Mouse (Mus musculus): ENCODE data around the gene Rab8a. TPM values are rescaled to one million over a fixed set of nuclear protein-coding genes. Genes with fewer than 3 reads are reported as not detected.

Rab8a gene
- polyA plus RNA-seq, 1 experiment from 2014 or later: 57.3 TPM

DNA sequence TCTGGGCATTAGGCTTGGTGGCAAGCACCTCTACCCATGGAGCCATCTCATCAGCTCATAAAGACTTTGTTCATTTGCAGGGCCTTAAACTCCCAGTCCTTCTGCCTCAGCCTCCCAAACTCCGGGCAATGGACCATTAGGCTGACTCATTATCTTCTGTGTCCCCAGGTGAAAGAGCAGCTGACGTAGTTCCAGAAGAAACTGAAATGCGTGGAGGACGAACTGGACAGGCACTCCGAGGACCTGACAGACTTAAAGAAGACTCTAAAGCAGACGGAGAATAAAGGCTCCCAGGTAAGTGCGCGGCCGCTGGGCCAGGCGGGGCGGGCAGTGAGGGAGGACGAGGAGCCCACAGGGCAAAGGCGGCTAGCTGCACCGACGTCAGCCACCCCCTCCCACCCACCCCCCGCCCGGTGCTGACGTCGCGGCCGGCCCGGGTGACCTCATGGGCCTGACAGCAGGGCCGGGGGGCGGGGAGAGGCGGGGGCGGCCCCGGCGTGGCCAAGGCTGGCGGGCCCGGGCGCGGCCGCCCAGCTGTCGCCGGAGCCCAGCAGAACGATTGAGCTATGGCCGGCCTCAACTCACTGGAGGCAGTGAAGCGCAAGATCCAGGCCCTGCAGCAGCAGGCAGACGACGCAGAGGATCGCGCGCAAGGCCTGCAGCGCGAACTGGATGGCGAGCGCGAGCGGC lies 26.1 kb upstream of the Rab8a start, which contains the start of gene Tpm4:
Gene Tpm4 (plus strand): TSS at position 220 of the 690 bp plus-strand sequence.
- WGBS (ENCODE audit: insufficient replicate concordance): 5% methylated on average over 26 of the region's 49 CpGs
- H3K9me3 ChIP-seq (ENCODE audit: low read length): no peaks in the 10 kb centered on the region
- peak within 1 kb of the TSS; percentile 90 for H3K27ac ChIP-seq (ENCODE audit: low read depth)
- peak within 1 kb of the TSS; percentile 70 for H3K4me3 ChIP-seq (ENCODE audit: low read depth, low read length)
- peak within 1 kb of the TSS; percentile 78 for H3K4me2 ChIP-seq (ENCODE audit: low read depth, low read length)
- ATAC-seq: peak; percentile 85
- H3K27me3 ChIP-seq (ENCODE audit: insufficient read depth, low read length): 0 out of 2 replicates have a peak, but pooled peaks cover 9% of the 10 kb centered on the region
- TF ChIP-seq EP300 (IDR thresholded peaks at IDR 0.05; ENCODE audit: low read depth) (no peak), CTCF (IDR thresholded peaks at IDR 0.05; ENCODE audit: low read depth) (no peak)
- peaks cover 21% of the 10 kb centered on the region for H3K4me1 ChIP-seq (ENCODE audit: insufficient read depth)
- DNase-seq: peak; percentile 79
- peak within 1 kb of the TSS; percentile 76 for H3K9ac ChIP-seq (replicated peaks)
- H3K36me3 ChIP-seq (replicated peaks; ENCODE audit: insufficient read depth, low read length): peaks cover 14% of the 10 kb centered on the region

DNA sequence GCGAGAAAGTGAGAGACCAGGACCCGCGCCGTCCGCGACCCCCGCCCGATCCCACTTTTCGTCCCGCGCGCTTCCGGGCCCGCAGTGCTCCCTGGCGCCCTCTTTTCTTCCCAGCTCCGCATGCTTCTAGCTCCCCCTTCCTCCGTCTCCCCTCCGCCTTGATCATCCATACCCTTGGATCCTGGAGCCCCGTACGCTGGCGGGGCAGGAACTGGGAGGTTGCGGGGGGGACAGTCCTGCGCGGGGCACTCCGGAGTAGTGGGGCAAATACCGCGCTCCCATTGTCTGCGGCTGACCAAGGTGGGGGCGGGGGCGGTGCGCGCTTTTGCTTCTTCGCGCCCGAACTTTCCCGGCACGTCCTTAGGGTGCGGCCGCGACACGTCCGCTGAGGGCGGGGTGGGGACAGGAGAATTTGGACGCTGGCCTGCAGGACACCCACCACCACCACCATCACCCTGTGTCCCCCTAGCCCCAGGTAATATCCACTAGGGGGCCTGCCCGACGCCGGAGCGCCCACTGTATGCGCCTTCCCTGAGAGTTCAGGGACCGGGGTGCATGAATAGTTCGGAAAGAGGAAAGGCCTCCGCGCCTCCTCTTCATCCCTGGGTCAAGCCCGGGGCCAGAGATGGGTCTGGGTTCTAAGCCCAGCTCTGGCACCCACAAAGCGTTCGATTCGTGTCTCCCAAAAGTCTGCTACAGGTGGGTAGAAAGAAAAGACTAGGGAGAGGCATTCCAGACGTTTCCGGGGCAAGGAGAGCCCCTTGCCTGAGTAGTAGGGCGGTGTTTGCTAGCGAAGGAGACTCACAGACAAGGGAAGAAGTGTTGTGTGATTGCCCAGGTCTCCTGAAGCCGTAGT lies 25.3 kb upstream of the Rab8a start:
- H3K4me2 ChIP-seq (ENCODE audit: low read depth, low read length): peak overlapping the region; percentile 78
- TF ChIP-seq CTCF (IDR thresholded peaks at IDR 0.05; ENCODE audit: low read depth) (peak; percentile 40), EP300 (IDR thresholded peaks at IDR 0.05; ENCODE audit: low read depth) (no peak)
- peak overlapping the region; percentile 90 for H3K27ac ChIP-seq (ENCODE audit: low read depth)
- peak overlapping the region; percentile 76 for H3K9ac ChIP-seq (replicated peaks)
- peak; percentile 65 for DNase-seq
- no peaks in the 10 kb centered on the region for H3K9me3 ChIP-seq (ENCODE audit: low read length)
- peak; percentile 57 for ATAC-seq
- H3K36me3 ChIP-seq (replicated peaks; ENCODE audit: insufficient read depth, low read length): peaks cover 14% of the 10 kb centered on the region
- under 1% methylated on average over 53 of the region's 62 CpGs for WGBS (ENCODE audit: insufficient replicate concordance)
- peaks cover 21% of the 10 kb centered on the region for H3K4me1 ChIP-seq (ENCODE audit: insufficient read depth)
- 0 out of 2 replicates have a peak, but pooled peaks cover 9% of the 10 kb centered on the region for H3K27me3 ChIP-seq (ENCODE audit: insufficient read depth, low read length)
- peak overlapping the region; percentile 70 for H3K4me3 ChIP-seq (ENCODE audit: low read depth, low read length)

DNA sequence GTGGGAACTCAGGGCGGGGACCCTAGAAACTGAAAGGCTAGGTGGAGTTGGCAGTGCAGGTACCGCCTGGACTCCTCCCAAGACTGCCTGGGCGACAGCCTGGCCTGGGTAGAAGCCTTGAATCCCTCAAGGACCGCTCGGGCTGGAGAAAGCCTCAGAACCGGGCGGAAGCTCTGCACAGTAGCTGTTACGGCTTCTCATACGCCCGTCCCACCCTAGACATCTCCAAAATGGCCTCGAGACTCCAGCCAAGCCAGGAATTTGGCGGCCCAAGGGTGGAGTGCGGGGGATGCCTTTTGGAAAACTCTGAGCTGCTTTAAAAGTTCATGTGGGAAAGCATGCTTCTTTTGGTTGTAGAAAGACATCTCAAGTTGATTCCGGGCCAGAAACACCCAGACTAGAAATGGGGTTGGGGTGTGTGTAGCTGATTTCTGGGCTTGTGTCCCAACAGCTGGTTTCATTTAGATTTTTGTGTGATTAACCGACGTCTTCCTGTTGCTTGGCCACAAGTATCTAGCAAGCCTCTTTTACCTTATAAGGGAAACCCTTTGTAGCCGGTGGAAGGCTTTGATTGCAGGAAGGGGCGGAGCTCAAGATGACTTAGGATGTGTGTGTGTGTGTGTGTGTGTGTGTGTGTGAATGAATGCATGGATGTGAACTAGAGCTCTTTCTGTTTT lies 24.6 kb upstream of the Rab8a start:
- Histone ChIP-seq H3K27ac (ENCODE audit: low read depth) (peak overlapping the region; percentile 90), H3K4me3 (ENCODE audit: low read depth, low read length) (peak overlapping the region; percentile 70), H3K9ac (replicated peaks) (peak overlapping the region; percentile 76), H3K4me2 (ENCODE audit: low read depth, low read length) (peak overlapping the region; percentile 78), H3K4me1 (ENCODE audit: insufficient read depth) (peaks cover 21% of the 10 kb centered on the region), H3K27me3 (ENCODE audit: insufficient read depth, low read length) (0 out of 2 replicates have a peak, but pooled peaks cover 9% of the 10 kb centered on the region), H3K36me3 (replicated peaks; ENCODE audit: insufficient read depth, low read length) (peaks cover 20% of the 10 kb centered on the region), H3K9me3 (ENCODE audit: low read length) (no peaks in the 10 kb centered on the region)
- WGBS (ENCODE audit: insufficient replicate concordance): 1% methylated on average over 18 of the region's 18 CpGs
- DNase-seq (peak; percentile 55), ATAC-seq (no peak)
- TF ChIP-seq CTCF (IDR thresholded peaks at IDR 0.05; ENCODE audit: low read depth) (no peak), EP300 (IDR thresholded peaks at IDR 0.05; ENCODE audit: low read depth) (0 out of 2 replicates have a peak, but pooled peaks have one; percentile 24)

DNA sequence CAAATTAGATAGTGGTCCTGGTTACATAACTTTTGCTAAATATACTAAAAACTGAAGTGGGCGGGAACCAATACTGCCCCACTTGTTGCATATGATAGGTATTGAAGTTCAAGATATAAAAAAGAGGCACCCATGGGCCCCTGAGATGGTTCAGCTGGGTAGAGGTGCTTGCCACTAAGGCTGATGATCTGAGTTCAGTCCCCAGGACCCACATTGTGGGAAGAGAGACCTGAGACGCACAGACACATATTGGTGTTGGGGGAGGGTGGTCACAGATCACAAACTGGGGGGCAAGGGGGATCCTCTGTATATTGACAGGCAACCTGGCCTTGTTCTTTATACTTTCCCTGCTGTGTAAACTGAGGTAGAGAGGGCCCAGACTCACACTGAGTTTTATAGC lies 23.6 kb upstream of the Rab8a start:
- ATAC-seq: no peak
- no peak for DNase-seq
- 63% methylated on average over 2 of the region's 2 CpGs for WGBS (ENCODE audit: insufficient replicate concordance)
- H3K9me3 ChIP-seq (ENCODE audit: low read length): no peaks in the 10 kb centered on the region
- H3K27ac ChIP-seq (ENCODE audit: low read depth): no peak overlapping the region
- H3K36me3 ChIP-seq (replicated peaks; ENCODE audit: insufficient read depth, low read length): peaks cover 20% of the 10 kb centered on the region
- H3K27me3 ChIP-seq (ENCODE audit: insufficient read depth, low read length): 0 out of 2 replicates have a peak, but pooled peaks cover 9% of the 10 kb centered on the region
- no peak for TF ChIP-seq EP300 (IDR thresholded peaks at IDR 0.05; ENCODE audit: low read depth)
- no peak for TF ChIP-seq CTCF (IDR thresholded peaks at IDR 0.05; ENCODE audit: low read depth)
- H3K4me2 ChIP-seq (ENCODE audit: low read depth, low read length): peak overlapping the region; percentile 78; the same call in 1 of the 2 replicates
- H3K4me1 ChIP-seq (ENCODE audit: insufficient read depth): peaks cover 18% of the 10 kb centered on the region
- no peak overlapping the region for H3K9ac ChIP-seq (replicated peaks)
- H3K4me3 ChIP-seq (ENCODE audit: low read depth, low read length): no peak overlapping the region

DNA sequence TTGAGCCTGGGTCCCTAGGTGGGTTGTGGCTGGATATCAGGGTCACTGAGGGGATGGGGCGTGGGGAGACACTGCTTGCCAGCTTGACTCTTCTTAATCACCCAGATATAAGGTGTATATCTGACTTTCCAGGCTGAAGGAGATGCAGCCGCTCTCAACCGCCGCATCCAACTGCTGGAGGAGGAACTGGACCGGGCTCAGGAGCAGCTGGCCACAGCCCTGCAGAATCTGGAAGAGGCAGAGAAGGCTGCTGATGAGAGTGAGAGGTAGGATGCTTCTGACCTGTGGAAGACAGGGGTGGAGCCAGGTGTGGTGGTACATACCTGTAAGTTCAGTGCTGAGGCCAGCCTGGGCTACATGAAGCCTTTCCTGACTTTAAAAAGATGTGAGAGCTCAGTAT lies 22.5 kb upstream of the Rab8a start:
- Histone ChIP-seq H3K4me3 (ENCODE audit: low read depth, low read length) (no peak overlapping the region), H3K36me3 (replicated peaks; ENCODE audit: insufficient read depth, low read length) (peaks cover 30% of the 10 kb centered on the region), H3K27ac (ENCODE audit: low read depth) (no peak overlapping the region), H3K9ac (replicated peaks) (no peak overlapping the region), H3K27me3 (ENCODE audit: insufficient read depth, low read length) (0 out of 2 replicates have a peak, but pooled peaks cover 9% of the 10 kb centered on the region), H3K4me2 (ENCODE audit: low read depth, low read length) (no peak overlapping the region), H3K9me3 (ENCODE audit: low read length) (no peaks in the 10 kb centered on the region), H3K4me1 (ENCODE audit: insufficient read depth) (peaks cover 15% of the 10 kb centered on the region)
- TF ChIP-seq CTCF (IDR thresholded peaks at IDR 0.05; ENCODE audit: low read depth): no peak
- DNase-seq (no peak), ATAC-seq (no peak)
- 86% methylated on average over 5 of the region's 5 CpGs for WGBS (ENCODE audit: insufficient replicate concordance)

Measured in liver, postnatal 0 days (tissue).